Mouse (Mus musculus) testis, postnatal 10 days (tissue): ENCODE data around the gene Ftsj3.
"Not testable (repeated sequence)": the region's sequence is repeated elsewhere in the genome, so short reads cannot be mapped to it uniquely, and the experiment has no call there.

Experiments used
- DNase-seq: peaks from one replicate; pipeline ENCODE4 v3.0.0; 2021; ENCODE audit warnings: low spot score

The Ftsj3 gene

DNA sequence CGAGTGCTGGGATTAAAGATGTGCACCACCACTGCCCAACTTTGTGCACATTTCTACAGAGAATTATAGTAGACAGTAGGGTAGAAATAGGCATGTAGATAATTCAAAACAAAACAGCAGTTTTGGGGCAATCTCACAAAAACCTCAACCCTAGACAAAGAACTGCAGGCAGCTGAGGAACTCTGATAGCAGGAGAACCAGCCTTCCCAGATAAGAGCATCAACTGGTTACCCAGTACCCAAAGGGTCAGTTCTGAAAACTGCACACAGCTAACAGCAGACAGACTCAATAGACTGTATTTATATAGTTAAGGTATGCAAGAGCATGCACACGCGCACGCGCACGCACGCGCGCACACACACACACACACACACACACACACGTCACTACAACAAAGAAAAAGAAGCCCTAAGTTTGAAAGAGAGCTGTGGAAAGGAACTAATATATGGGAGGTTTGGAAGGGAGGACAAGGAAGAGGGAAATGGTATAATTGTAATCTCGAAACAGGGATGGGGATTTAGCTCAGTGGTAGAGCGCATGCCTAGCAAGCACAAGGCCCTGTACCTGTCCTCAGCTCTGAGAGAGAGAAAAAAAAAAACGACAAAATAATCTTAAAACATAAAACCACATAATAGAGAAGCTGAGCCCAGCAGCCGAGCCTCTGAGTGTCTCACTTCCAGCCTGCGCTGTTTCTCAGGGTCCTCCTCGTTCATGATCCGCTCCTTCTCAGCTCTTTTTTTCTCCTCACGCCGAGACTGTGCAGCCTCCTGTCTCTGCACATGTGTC, 54.3 kb downstream of the Ftsj3 start:
- DNase-seq: no peak

DNA sequence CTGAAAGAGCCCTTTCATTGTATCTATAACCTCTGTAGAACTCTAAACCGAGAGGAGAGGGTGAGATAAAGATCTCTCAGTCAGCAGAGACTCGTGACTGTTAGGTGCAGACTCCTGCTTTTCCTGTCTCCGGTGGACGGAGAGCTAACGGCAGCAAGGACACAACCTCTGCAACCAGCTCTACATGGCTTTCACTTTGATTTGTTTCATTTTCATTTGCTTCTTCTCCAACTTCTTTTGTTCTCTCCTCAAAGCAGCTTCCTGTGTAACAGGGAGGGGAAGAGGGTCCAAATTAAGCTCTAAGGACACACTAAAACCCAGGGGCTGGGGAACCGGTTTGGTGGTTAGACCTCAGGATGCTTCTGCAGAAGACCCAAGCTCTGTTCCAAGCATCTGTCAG, 55.1 kb downstream of the Ftsj3 start:
- no peak for DNase-seq

DNA sequence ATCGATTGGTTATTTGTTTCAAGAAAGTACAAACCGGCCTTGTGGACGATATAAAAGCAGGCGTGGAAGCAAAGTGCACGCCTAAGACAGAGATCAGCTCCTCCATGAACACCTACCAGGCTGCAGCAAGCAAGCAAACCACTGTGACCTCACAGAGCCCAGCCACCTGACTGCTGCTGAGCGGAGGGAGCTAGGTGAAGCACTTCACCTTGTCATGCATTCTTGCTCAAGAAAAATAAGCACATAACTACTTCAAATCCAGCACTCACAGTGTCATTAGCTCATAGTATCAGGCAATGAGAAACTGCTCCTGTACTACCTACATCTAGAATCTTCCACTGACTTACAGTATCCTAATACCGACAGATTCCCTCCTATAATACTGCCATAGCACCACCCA, 55.9 kb downstream of the Ftsj3 start:
- DNase-seq: not testable (repeated sequence)
